Mouse (Mus musculus): ENCODE measurements around the gene Gm26558. TPM values are rescaled to one million over a fixed set of nuclear protein-coding genes. Genes with fewer than 3 reads are reported as not detected.

Gm26558 gene
- polyA plus RNA-seq, 1 experiment from 2014 or later, result 6.3 TPM

- Histone ChIP-seq H3K9ac (no peak overlapping the region), H3K4me2 (replicated peaks) (no peak overlapping the region), H3K27ac (no peak overlapping the region), H3K36me3 (peaks cover 9% of the 10 kb centered on the region), H3K9me3 (no peaks in the 10 kb centered on the region), H3K27me3 (no peaks in the 10 kb centered on the region), H3K4me1 (no peaks in the 10 kb centered on the region), H3K4me3 (no peak overlapping the region)
- ATAC-seq (ENCODE audit: low FRiP score, low read depth), result no peak
- WGBS, result 88% methylated on average over 7 of the region's 7 CpGs
These were observed 11.7 kb upstream of the Gm26558 start for GRCm38 (mm10) chr2:70673445-70674126.

DNA sequence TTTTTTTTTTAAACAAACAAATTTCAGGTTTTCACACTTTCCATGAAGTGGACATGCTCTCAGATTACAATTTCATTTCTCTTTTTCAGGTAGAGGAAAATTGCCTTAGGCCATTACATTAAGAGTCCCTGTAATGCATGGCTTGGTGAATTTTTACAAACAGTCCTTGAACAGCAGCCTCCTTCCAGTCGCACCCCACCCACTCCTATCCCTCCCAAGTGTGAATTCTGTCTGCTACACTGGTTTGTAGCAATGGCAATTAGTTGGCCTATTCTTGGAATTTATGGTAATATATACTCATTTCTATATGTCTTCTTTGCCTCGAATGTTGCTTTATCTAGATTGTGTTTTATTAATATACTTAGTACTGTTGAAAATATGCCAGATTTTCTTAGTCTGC is 10.6 kb upstream of the Gm26558 start:
- no peak for ATAC-seq (ENCODE audit: low FRiP score, low read depth)
- 79% methylated on average over 2 of the region's 2 CpGs for WGBS
- no peak overlapping the region for H3K4me2 ChIP-seq (replicated peaks)
- H3K9ac ChIP-seq, result no peak overlapping the region
- no peaks in the 10 kb centered on the region for H3K27me3 ChIP-seq
- H3K36me3 ChIP-seq, result no peaks in the 10 kb centered on the region
- H3K9me3 ChIP-seq, result no peaks in the 10 kb centered on the region
- no peak overlapping the region for H3K4me3 ChIP-seq
- no peaks in the 10 kb centered on the region for H3K4me1 ChIP-seq
- H3K27ac ChIP-seq, result no peak overlapping the region

DNA sequence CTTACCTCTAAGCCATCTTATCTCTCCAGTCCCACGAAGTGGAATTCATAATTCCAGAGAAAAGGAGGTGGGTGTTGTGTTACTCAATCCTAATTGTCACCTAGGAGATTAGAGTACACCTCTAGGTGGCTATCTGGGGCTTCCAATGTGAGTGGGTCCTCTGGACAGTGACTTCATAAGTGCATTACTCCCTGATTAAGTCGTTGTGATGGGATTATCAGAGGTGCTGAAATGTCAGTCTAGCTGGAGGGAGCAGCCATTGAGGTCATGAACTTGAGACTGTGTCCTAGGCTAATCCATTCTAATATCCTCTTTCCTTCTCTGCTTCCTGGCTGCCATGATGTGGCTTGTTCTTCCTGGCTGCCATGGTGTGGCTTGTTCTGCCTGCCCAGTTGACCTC is 8.0 kb upstream of the Gm26558 start:
- Histone ChIP-seq H3K9me3 (no peaks in the 10 kb centered on the region), H3K36me3 (no peaks in the 10 kb centered on the region), H3K9ac (no peak overlapping the region), H3K4me2 (replicated peaks) (no peak overlapping the region), H3K4me1 (no peaks in the 10 kb centered on the region), H3K4me3 (no peak overlapping the region), H3K27me3 (no peaks in the 10 kb centered on the region), H3K27ac (no peak overlapping the region)
- ATAC-seq (ENCODE audit: low FRiP score, low read depth), result no peak
- 72% methylated on average over 2 of the region's 2 CpGs for WGBS

GRCm38 (mm10) chr2:70669241-70669640 is 7.3 kb upstream of the Gm26558 start:
- Histone ChIP-seq H3K9me3 (no peaks in the 10 kb centered on the region), H3K4me1 (no peaks in the 10 kb centered on the region), H3K36me3 (0 out of 2 replicates have a peak, but pooled peaks cover 2% of the 10 kb centered on the region), H3K27me3 (no peaks in the 10 kb centered on the region), H3K9ac (no peak overlapping the region), H3K4me3 (no peak overlapping the region), H3K27ac (no peak overlapping the region), H3K4me2 (replicated peaks) (no peak overlapping the region)
- no peak for ATAC-seq (ENCODE audit: low FRiP score, low read depth)
- 84% methylated on average over 2 of the region's 2 CpGs for WGBS

DNA sequence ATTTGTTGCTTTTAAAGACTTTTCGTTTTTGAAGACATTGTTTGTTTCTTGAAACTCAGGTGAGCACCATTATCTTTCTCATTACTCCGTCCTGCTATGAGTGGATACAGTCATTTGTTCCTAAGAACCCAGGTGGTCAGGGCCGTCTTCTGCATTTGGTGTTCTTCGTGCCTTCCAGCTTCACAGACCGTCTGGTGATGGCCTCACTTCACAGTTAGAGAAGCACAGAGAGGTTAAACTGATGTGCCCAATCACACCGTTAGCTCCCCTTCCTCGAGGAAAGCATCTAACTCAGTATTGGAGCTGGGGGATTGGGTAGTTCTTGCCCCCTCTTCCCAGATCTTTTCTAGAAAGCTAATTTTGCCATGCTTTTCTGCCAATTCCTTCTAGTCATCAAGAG is 5.1 kb upstream of the Gm26558 start:
- no peaks in the 10 kb centered on the region for H3K27me3 ChIP-seq
- no peak overlapping the region for H3K27ac ChIP-seq
- 92% methylated on average over 7 of the region's 7 CpGs for WGBS
- ATAC-seq (ENCODE audit: low FRiP score, low read depth), result no peak
- H3K36me3 ChIP-seq, result 0 out of 2 replicates have a peak, but pooled peaks cover 2% of the 10 kb centered on the region
- no peak overlapping the region for H3K9ac ChIP-seq
- no peak overlapping the region for H3K4me2 ChIP-seq (replicated peaks)
- H3K4me1 ChIP-seq, result peaks cover 16% of the 10 kb centered on the region
- no peak overlapping the region for H3K4me3 ChIP-seq
- H3K9me3 ChIP-seq, result no peaks in the 10 kb centered on the region

DNA sequence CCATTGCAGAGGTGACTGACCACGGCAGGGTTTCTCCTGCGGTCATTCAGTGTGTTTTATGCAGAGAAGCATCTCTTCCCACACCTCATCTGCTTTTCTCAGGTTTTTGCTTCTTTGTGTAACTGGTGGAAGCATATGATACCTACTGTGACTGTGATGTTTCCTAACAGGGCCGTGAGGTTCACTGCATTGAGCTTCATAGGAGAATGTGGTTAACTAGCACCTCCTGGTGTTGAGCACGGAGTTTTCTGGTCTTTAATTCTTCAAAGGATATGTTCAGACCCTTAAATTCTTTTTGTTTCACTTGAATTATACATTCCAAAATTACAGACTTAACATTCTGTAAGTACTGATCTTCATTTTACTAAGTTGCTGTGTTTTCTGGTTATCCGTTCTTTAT is 1.9 kb upstream of the Gm26558 start:
- H3K27ac ChIP-seq, result no peak overlapping the region
- H3K4me2 ChIP-seq (replicated peaks), result peak overlapping the region; percentile 89
- H3K4me1 ChIP-seq, result peaks cover 22% of the 10 kb centered on the region
- H3K27me3 ChIP-seq, result no peaks in the 10 kb centered on the region
- H3K36me3 ChIP-seq, result 0 out of 2 replicates have a peak, but pooled peaks cover 2% of the 10 kb centered on the region
- H3K9ac ChIP-seq, result no peak overlapping the region
- no peaks in the 10 kb centered on the region for H3K9me3 ChIP-seq
- ATAC-seq (ENCODE audit: low FRiP score, low read depth), result no peak
- 74% methylated on average over 5 of the region's 5 CpGs for WGBS
- 0 out of 2 replicates have a peak overlapping the region, but pooled peaks have one; percentile 90 for H3K4me3 ChIP-seq

- 0 out of 2 replicates have a peak, but pooled peaks cover 6% of the 10 kb centered on the region for H3K27me3 ChIP-seq
- H3K4me2 ChIP-seq (replicated peaks), result peak within 1 kb of the TSS; percentile 89
- 1% methylated on average over 64 of the region's 64 CpGs for WGBS
- peak within 1 kb of the TSS; percentile 98 for H3K9ac ChIP-seq
- peak within 1 kb of the TSS; percentile 90 for H3K4me3 ChIP-seq
- H3K9me3 ChIP-seq, result no peaks in the 10 kb centered on the region
- peak; percentile 96 for ATAC-seq (ENCODE audit: low FRiP score, low read depth)
- peak within 1 kb of the TSS; percentile 92 for H3K27ac ChIP-seq
- H3K36me3 ChIP-seq, result 0 out of 2 replicates have a peak, but pooled peaks cover 2% of the 10 kb centered on the region
- peaks cover 22% of the 10 kb centered on the region for H3K4me1 ChIP-seq
These were observed 807 bp downstream of the Gm26558 start, which contains the start of gene Gorasp2 for GRCm38 (mm10) chr2:70660887-70661714. TSS of gene Gorasp2 (plus strand) at chr2:70661576.

- Histone ChIP-seq H3K4me2 (replicated peaks) (no peak overlapping the region), H3K9me3 (no peaks in the 10 kb centered on the region), H3K36me3 (no peaks in the 10 kb centered on the region), H3K27me3 (0 out of 2 replicates have a peak, but pooled peaks cover 6% of the 10 kb centered on the region), H3K9ac (no peak overlapping the region), H3K27ac (no peak overlapping the region), H3K4me1 (peaks cover 6% of the 10 kb centered on the region; the same call in 1 of the 2 replicates), H3K4me3 (no peak overlapping the region)
- no peak for ATAC-seq (ENCODE audit: low FRiP score, low read depth)
- WGBS, result 59% methylated on average over 7 of the region's 7 CpGs
These were observed 4.8 kb downstream of the Gm26558 start for GRCm38 (mm10) chr2:70657083-70657482.

- no peak for ATAC-seq (ENCODE audit: low FRiP score, low read depth)
- H3K9me3 ChIP-seq, result no peaks in the 10 kb centered on the region
- no peaks in the 10 kb centered on the region for H3K4me1 ChIP-seq
- WGBS, result 59% methylated on average over 6 of the region's 6 CpGs
- H3K36me3 ChIP-seq, result no peaks in the 10 kb centered on the region
- H3K27me3 ChIP-seq, result no peaks in the 10 kb centered on the region
- H3K4me3 ChIP-seq, result no peak overlapping the region
- no peak overlapping the region for H3K4me2 ChIP-seq (replicated peaks)
- no peak overlapping the region for H3K27ac ChIP-seq
- H3K9ac ChIP-seq, result no peak overlapping the region
These were observed 10.1 kb downstream of the Gm26558 start for GRCm38 (mm10) chr2:70651820-70652219.

- no peak overlapping the region for H3K27ac ChIP-seq
- H3K4me2 ChIP-seq (replicated peaks), result no peak overlapping the region
- H3K4me1 ChIP-seq, result no peaks in the 10 kb centered on the region
- no peak for ATAC-seq (ENCODE audit: low FRiP score, low read depth)
- WGBS, result 85% methylated on average over 4 of the region's 4 CpGs
- H3K27me3 ChIP-seq, result no peaks in the 10 kb centered on the region
- no peak overlapping the region for H3K9ac ChIP-seq
- no peaks in the 10 kb centered on the region for H3K9me3 ChIP-seq
- H3K4me3 ChIP-seq, result no peak overlapping the region
- no peaks in the 10 kb centered on the region for H3K36me3 ChIP-seq
These were observed 12.4 kb downstream of the Gm26558 start for GRCm38 (mm10) chr2:70649471-70649870.

- H3K9me3 ChIP-seq, result no peaks in the 10 kb centered on the region
- H3K36me3 ChIP-seq, result no peaks in the 10 kb centered on the region
- no peaks in the 10 kb centered on the region for H3K27me3 ChIP-seq
- no peak overlapping the region for H3K4me2 ChIP-seq (replicated peaks)
- H3K27ac ChIP-seq, result no peak overlapping the region
- H3K9ac ChIP-seq, result no peak overlapping the region
- no peaks in the 10 kb centered on the region for H3K4me1 ChIP-seq
- no peak overlapping the region for H3K4me3 ChIP-seq
- ATAC-seq (ENCODE audit: low FRiP score, low read depth), result no peak
- WGBS, result 82% methylated on average over 5 of the region's 5 CpGs
These were observed 13.6 kb downstream of the Gm26558 start for GRCm38 (mm10) chr2:70648271-70648670.

DNA sequence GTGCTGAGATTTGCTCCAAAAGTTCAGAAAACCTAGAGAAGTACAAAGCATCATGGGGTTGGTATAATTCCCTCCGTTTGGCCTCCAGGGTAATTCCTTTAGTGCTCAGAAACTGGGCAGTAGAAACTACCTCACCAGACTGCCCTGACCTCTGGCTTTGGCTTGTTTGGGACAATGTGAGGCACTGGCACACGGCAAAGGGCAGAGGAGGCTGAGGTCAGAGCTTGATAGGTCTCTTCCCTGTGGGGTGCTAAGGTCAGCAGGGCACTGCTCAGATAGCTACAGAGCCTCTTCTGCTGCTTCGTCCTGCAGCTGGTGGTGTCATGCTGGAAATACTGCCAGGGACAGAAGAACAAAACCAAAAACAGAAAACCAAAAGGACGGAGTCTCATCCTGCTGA is 14.2 kb downstream of the Gm26558 start:
- no peak overlapping the region for H3K4me2 ChIP-seq (replicated peaks)
- ATAC-seq (ENCODE audit: low FRiP score, low read depth), result no peak
- whole genome bisulfite sequencing, result 49% methylated on average over 4 of the region's 4 CpGs
- no peaks in the 10 kb centered on the region for H3K36me3 ChIP-seq
- peaks cover 3% of the 10 kb centered on the region; the same call in 1 of the 2 replicates for H3K4me1 ChIP-seq
- no peaks in the 10 kb centered on the region for H3K27me3 ChIP-seq
- no peak overlapping the region for H3K9ac ChIP-seq
- no peak overlapping the region for H3K4me3 ChIP-seq
- no peaks in the 10 kb centered on the region for H3K9me3 ChIP-seq
- no peak overlapping the region for H3K27ac ChIP-seq

Measured in limb, embryonic 13.5 days (tissue).